Mouse (Mus musculus) kidney, embryonic 14.5 days (tissue): ENCODE measurements around the gene Camk2d. TPM values are rescaled to one million over a fixed set of nuclear protein-coding genes. Genes with fewer than 3 reads are reported as not detected.

Source experiments
- ATAC-seq: fragments of 200-750 bp; cut with Nextera tagmentation; 2 replicates; pipeline ENCODE4 v1.8.0; 2017; ENCODE audit warnings: moderate number of reproducible peaks, mild to moderate bottlenecking, moderate TSS enrichment, moderate library complexity; ENCODE audit not compliant: low FRiP score, low TSS enrichment
- H3K27ac ChIP-seq: fragments of 300-500 bp; sonication (generic); 2 replicates; pipeline ENCODE4 v1.5.1; 2014; ENCODE audit warnings: low read depth, mild to moderate bottlenecking, low read length, moderate library complexity, mixed read lengths
- H3K27me3 ChIP-seq: fragments of 300-500 bp; sonication (generic); 2 replicates; pipeline ENCODE4 v1.6.1; 2014; ENCODE audit warnings: mild to moderate bottlenecking, low read length; ENCODE audit not compliant: control insufficient read depth, insufficient read depth
- H3K36me3 ChIP-seq: fragments of 300-500 bp; sonication (generic); 2 replicates; pipeline ENCODE4 v1.6.1; 2014; ENCODE audit warnings: low read length, mixed read lengths; ENCODE audit not compliant: control insufficient read depth, insufficient read depth
- H3K4me1 ChIP-seq: fragments of 300-500 bp; sonication (generic); 2 replicates; pipeline ENCODE4 v1.6.1; 2014; ENCODE audit warnings: low read length, mixed read lengths; ENCODE audit not compliant: control insufficient read depth, insufficient read depth
- H3K4me2 ChIP-seq: fragments of 300-500 bp; sonication (generic); replicated peaks from 2 replicates; pipeline ENCODE4 v1.6.1; 2014; ENCODE audit warnings: low read depth, mild to moderate bottlenecking, low read length
- H3K4me3 ChIP-seq: fragments of 300-500 bp; sonication (generic); 2 replicates; pipeline ENCODE4 v1.5.1; 2014; ENCODE audit warnings: mild to moderate bottlenecking, low read length
- H3K9ac ChIP-seq: fragments of 300-500 bp; sonication (generic); 2 replicates; pipeline ENCODE4 v1.6.1; 2014; ENCODE audit warnings: low read depth, mild to moderate bottlenecking, low read length, moderate library complexity
- H3K9me3 ChIP-seq: fragments of 300-500 bp; sonication (generic); 2 replicates; pipeline ENCODE4 v1.6.1; 2016; ENCODE audit warnings: low read length; ENCODE audit not compliant: control insufficient read depth
- WGBS: fragments of 180-500 bp; shearing (Covaris S2); extraction: QIAGEN DNeasy Blood & Tissue Kit; methylation state at CpG from one replicate; pipeline ENCODE4 v1.1.7; 2014; 5-methylcytosine and 5-hydroxymethylcytosine counted together
- polyA plus RNA-seq: library from polyadenylated mRNA; unstranded; fragments of >200 nt; fragmentation: Nextera tagmentation; extraction: Ambion mirVana; gene quantifications from 2 replicates; pipeline ENCODE4 v1.2.1, GENCODE M21; 2014

Camk2d gene
- polyA plus RNA-seq, 1 experiment from 2014 or later: 29.4 TPM

GRCm38 (mm10) chr3:126870688-126871087 lies 274.6 kb downstream of the Camk2d start:
- Histone ChIP-seq H3K4me3 (no peak overlapping the region), H3K4me2 (no peak overlapping the region), H3K4me1 (no peaks in the 10 kb centered on the region), H3K36me3 (no peaks in the 10 kb centered on the region), H3K9me3 (no peaks in the 10 kb centered on the region), H3K27me3 (no peaks in the 10 kb centered on the region), H3K27ac (no peak overlapping the region), H3K9ac (no peak overlapping the region)
- no peak for ATAC-seq
- WGBS: 93% methylated on average over 1 of the region's 1 CpGs

GRCm38 (mm10) chr3:126878233-126878632 lies 282.1 kb downstream of the Camk2d start:
- Histone ChIP-seq H3K4me3 (no peak overlapping the region), H3K27ac (no peak overlapping the region), H3K9me3 (no peaks in the 10 kb centered on the region), H3K9ac (no peak overlapping the region), H3K4me1 (no peaks in the 10 kb centered on the region), H3K4me2 (no peak overlapping the region), H3K27me3 (no peaks in the 10 kb centered on the region), H3K36me3 (no peaks in the 10 kb centered on the region)
- WGBS: 39% methylated on average over 1 of the region's 1 CpGs
- ATAC-seq: no peak

- no peak for ATAC-seq
- 83% methylated on average over 4 of the region's 4 CpGs for WGBS
Measured at GRCm38 (mm10) chr3:126886090-126886489, 290.0 kb downstream of the Camk2d start.

GRCm38 (mm10) chr3:126886644-126887043 lies 290.5 kb downstream of the Camk2d start:
- ATAC-seq: no peak
- H3K4me2 ChIP-seq: no peak overlapping the region
- no peak overlapping the region for H3K9ac ChIP-seq
- no peaks in the 10 kb centered on the region for H3K27me3 ChIP-seq
- H3K9me3 ChIP-seq: no peaks in the 10 kb centered on the region
- no peak overlapping the region for H3K27ac ChIP-seq
- no peak overlapping the region for H3K4me3 ChIP-seq
- no peaks in the 10 kb centered on the region for H3K36me3 ChIP-seq
- WGBS: 42% methylated on average over 4 of the region's 4 CpGs
- no peaks in the 10 kb centered on the region for H3K4me1 ChIP-seq

More at GRCm38 (mm10) chr3:126886090-126886489, 290.0 kb downstream of the Camk2d start:
- H3K27me3 ChIP-seq: no peaks in the 10 kb centered on the region
- no peak overlapping the region for H3K4me3 ChIP-seq
- no peak overlapping the region for H3K9ac ChIP-seq
- no peaks in the 10 kb centered on the region for H3K9me3 ChIP-seq
- H3K4me1 ChIP-seq: no peaks in the 10 kb centered on the region
- no peak overlapping the region for H3K4me2 ChIP-seq
- no peaks in the 10 kb centered on the region for H3K36me3 ChIP-seq
- H3K27ac ChIP-seq: no peak overlapping the region

Other genes starting within 250 kb of the Camk2d start
- 1.1 and 1.7 TPM in 2 replicates for gene Arsj, start 232.6 kb upstream of the Camk2d start, polyA plus RNA-seq